Mouse (Mus musculus) kidney, adult 2 months (tissue): Measurements from ENCODE around the gene Mtap.

Experiments used
- CTCF ChIP-seq: fragments of 200-500 bp; conservative IDR thresholded peaks from 2 replicates; pipeline ENCODE4 v1.5.1; 2011; ENCODE audit warnings: low read depth, mild to moderate bottlenecking, control low read depth, low read length, moderate library complexity, mixed read lengths; ENCODE audit not compliant: insufficient read depth, insufficient read length
- POLR2A ChIP-seq: fragments of 200-500 bp; IDR thresholded peaks from one replicate; pipeline ENCODE4 v1.6.1; 2011; ENCODE audit warnings: low read depth, low read length, control low read depth

DNA sequence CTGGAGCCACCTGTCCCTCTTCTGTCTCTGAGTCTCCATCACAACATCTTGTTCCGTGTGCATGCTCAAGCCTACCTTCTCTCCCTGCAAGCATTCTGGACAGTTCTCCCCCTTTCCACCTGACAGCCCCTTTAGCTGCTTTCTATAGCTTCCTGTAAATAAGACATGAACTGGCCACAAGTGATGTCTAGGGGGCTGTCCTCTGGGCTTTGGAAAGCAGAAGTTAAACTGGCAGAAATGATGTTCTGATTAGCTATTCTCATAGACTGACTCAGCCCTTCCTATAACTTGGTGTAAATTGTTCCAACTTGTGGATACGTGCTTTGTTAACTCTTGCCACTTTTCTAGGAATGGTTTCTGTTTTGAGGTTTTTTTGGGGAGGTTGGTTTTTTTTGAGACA, 27.8 kb downstream of the Mtap start:
- TF ChIP-seq POLR2A (no peak), CTCF (no peak)
